Mouse (Mus musculus) intestine, embryonic 16.5 days (tissue): ENCODE measurements around the gene Brpf1. TPM values are rescaled to one million over a fixed set of nuclear protein-coding genes. Genes with fewer than 3 reads are reported as not detected.
A peak's percentile ranks its signal among the peaks of the same experiment; 100 is the strongest.

Experiments used
- ATAC-seq: fragments of 200-750 bp; cut with Nextera tagmentation; 2 replicates; pipeline ENCODE4 v1.8.0; 2017; ENCODE audit warnings: moderate TSS enrichment, moderate library complexity
- H3K27ac ChIP-seq: fragments of 300-500 bp; sonication (generic); 2 replicates; pipeline ENCODE4 v1.5.1; 2014; ENCODE audit warnings: mild to moderate bottlenecking, low read length
- H3K27me3 ChIP-seq: fragments of 300-500 bp; sonication (generic); replicated peaks from 2 replicates; pipeline ENCODE4 v1.6.1; 2014; ENCODE audit warnings: low read length, control low read depth, mixed read lengths; ENCODE audit not compliant: control insufficient read depth, insufficient read depth
- H3K36me3 ChIP-seq: fragments of 300-500 bp; sonication (generic); 2 replicates; pipeline ENCODE4 v1.6.1; 2014; ENCODE audit warnings: low read length, control low read depth; ENCODE audit not compliant: control insufficient read depth, insufficient read depth
- H3K4me1 ChIP-seq: fragments of 300-500 bp; sonication (generic); 2 replicates; pipeline ENCODE4 v1.6.1; 2014; ENCODE audit warnings: low read length, control low read depth, mixed read lengths; ENCODE audit not compliant: control insufficient read depth, insufficient read depth
- H3K4me2 ChIP-seq: fragments of 300-500 bp; sonication (generic); 2 replicates; pipeline ENCODE4 v1.6.1; 2014; ENCODE audit warnings: low read depth, low read length, control low read depth
- H3K4me3 ChIP-seq: fragments of 300-500 bp; sonication (generic); 2 replicates; pipeline ENCODE4 v1.5.1; 2014; ENCODE audit warnings: mild to moderate bottlenecking, low read length
- H3K9ac ChIP-seq: fragments of 300-500 bp; sonication (generic); 2 replicates; pipeline ENCODE4 v1.6.1; 2014; ENCODE audit warnings: low read depth, low read length
- H3K9me3 ChIP-seq: fragments of 300-500 bp; sonication (generic); 2 replicates; pipeline ENCODE4 v1.6.1; 2016; ENCODE audit warnings: low read length, control low read depth; ENCODE audit not compliant: control insufficient read depth
- WGBS: fragments of 180-500 bp; shearing (Covaris S2); extraction: QIAGEN DNeasy Blood & Tissue Kit; methylation state at CpG from one replicate; pipeline ENCODE4 v1.1.7; 2014; 5-methylcytosine and 5-hydroxymethylcytosine counted together
- polyA plus RNA-seq: library from polyadenylated mRNA; unstranded; fragments of >200 nt; fragmentation: Nextera tagmentation; extraction: Ambion mirVana; gene quantifications from 2 replicates; pipeline ENCODE4 v1.2.1, GENCODE M21; 2015

The Brpf1 gene
- polyA plus RNA-seq, 1 experiment from 2014 or later, result 11.6 TPM

- H3K4me2 ChIP-seq, result no peak overlapping the region
- H3K27ac ChIP-seq, result no peak overlapping the region
- H3K36me3 ChIP-seq, result peaks cover 7% of the 10 kb centered on the region; the same call in 1 of the 2 replicates
- H3K4me3 ChIP-seq, result no peak overlapping the region
- H3K9ac ChIP-seq, result no peak overlapping the region
- no peaks in the 10 kb centered on the region for H3K27me3 ChIP-seq
- no peaks in the 10 kb centered on the region for H3K9me3 ChIP-seq
- WGBS, result 93% methylated on average over 1 of the region's 1 CpGs
- no peak for ATAC-seq
- H3K4me1 ChIP-seq, result no peaks in the 10 kb centered on the region
Measured at GRCm38 (mm10) chr6:113362241-113362640, 55.3 kb downstream of the Brpf1 start.

GRCm38 (mm10) chr6:113364518-113365135 is 57.7 kb downstream of the Brpf1 start:
- H3K36me3 ChIP-seq, result peaks cover 11% of the 10 kb centered on the region
- no peak overlapping the region for H3K4me2 ChIP-seq
- no peaks in the 10 kb centered on the region for H3K9me3 ChIP-seq
- no peak overlapping the region for H3K9ac ChIP-seq
- no peak overlapping the region for H3K4me3 ChIP-seq
- 63% methylated on average over 8 of the region's 8 CpGs for WGBS
- no peaks in the 10 kb centered on the region for H3K4me1 ChIP-seq
- no peak for ATAC-seq
- no peak overlapping the region for H3K27ac ChIP-seq
- H3K27me3 ChIP-seq, result no peaks in the 10 kb centered on the region

GRCm38 (mm10) chr6:113366639-113367038 is 59.7 kb downstream of the Brpf1 start:
- 91% methylated on average over 6 of the region's 6 CpGs for WGBS
- H3K9me3 ChIP-seq, result no peaks in the 10 kb centered on the region
- H3K36me3 ChIP-seq, result peaks cover 13% of the 10 kb centered on the region
- H3K27me3 ChIP-seq, result no peaks in the 10 kb centered on the region
- no peak overlapping the region for H3K9ac ChIP-seq
- H3K4me2 ChIP-seq, result no peak overlapping the region
- no peak for ATAC-seq
- H3K4me3 ChIP-seq, result no peak overlapping the region
- peaks cover 4% of the 10 kb centered on the region; the same call in 1 of the 2 replicates for H3K4me1 ChIP-seq
- H3K27ac ChIP-seq, result no peak overlapping the region

GRCm38 (mm10) chr6:113367574-113367973 is 60.6 kb downstream of the Brpf1 start:
- Histone ChIP-seq H3K4me3 (no peak overlapping the region), H3K27ac (no peak overlapping the region), H3K4me2 (no peak overlapping the region), H3K9ac (no peak overlapping the region), H3K27me3 (no peaks in the 10 kb centered on the region), H3K36me3 (peaks cover 13% of the 10 kb centered on the region), H3K4me1 (peaks cover 4% of the 10 kb centered on the region; the same call in 1 of the 2 replicates), H3K9me3 (no peaks in the 10 kb centered on the region)
- ATAC-seq, result no peak
- WGBS, result 96% methylated on average over 1 of the region's 1 CpGs

- Histone ChIP-seq H3K4me1 (peaks cover 4% of the 10 kb centered on the region; the same call in 1 of the 2 replicates), H3K9ac (no peak overlapping the region), H3K27me3 (no peaks in the 10 kb centered on the region), H3K4me2 (no peak overlapping the region), H3K4me3 (no peak overlapping the region), H3K36me3 (peaks cover 13% of the 10 kb centered on the region), H3K9me3 (no peaks in the 10 kb centered on the region), H3K27ac (no peak overlapping the region)
- ATAC-seq, result no peak
- WGBS, result 90% methylated on average over 7 of the region's 7 CpGs
Measured at GRCm38 (mm10) chr6:113368124-113368523, 61.2 kb downstream of the Brpf1 start.

- Histone ChIP-seq H3K36me3 (peaks cover 13% of the 10 kb centered on the region), H3K4me1 (peaks cover 4% of the 10 kb centered on the region; the same call in 1 of the 2 replicates), H3K9ac (no peak overlapping the region), H3K4me2 (no peak overlapping the region), H3K4me3 (no peak overlapping the region), H3K27ac (no peak overlapping the region), H3K27me3 (no peaks in the 10 kb centered on the region), H3K9me3 (no peaks in the 10 kb centered on the region)
- ATAC-seq, result no peak
- WGBS, result 88% methylated on average over 5 of the region's 5 CpGs
Measured at GRCm38 (mm10) chr6:113368577-113368976, 61.6 kb downstream of the Brpf1 start.

- H3K27ac ChIP-seq, result peak overlapping the region; percentile 27
- no peaks in the 10 kb centered on the region for H3K27me3 ChIP-seq
- no peak overlapping the region for H3K9ac ChIP-seq
- peaks cover 13% of the 10 kb centered on the region for H3K36me3 ChIP-seq
- WGBS, result 73% methylated on average over 20 of the region's 20 CpGs
- no peak overlapping the region for H3K4me2 ChIP-seq
- H3K4me3 ChIP-seq, result no peak overlapping the region
- H3K9me3 ChIP-seq, result no peaks in the 10 kb centered on the region
- H3K4me1 ChIP-seq, result peaks cover 4% of the 10 kb centered on the region; the same call in 1 of the 2 replicates
- ATAC-seq, result peak; percentile 84
Measured at GRCm38 (mm10) chr6:113370194-113370929, 63.4 kb downstream of the Brpf1 start.

GRCm38 (mm10) chr6:113373491-113373890 is 66.6 kb downstream of the Brpf1 start:
- no peak overlapping the region for H3K9ac ChIP-seq
- no peak overlapping the region for H3K27ac ChIP-seq
- peaks cover 6% of the 10 kb centered on the region; the same call in 1 of the 2 replicates for H3K4me1 ChIP-seq
- no peaks in the 10 kb centered on the region for H3K9me3 ChIP-seq
- no peak overlapping the region for H3K4me3 ChIP-seq
- WGBS, result 84% methylated on average over 4 of the region's 4 CpGs
- no peaks in the 10 kb centered on the region for H3K27me3 ChIP-seq
- H3K4me2 ChIP-seq, result no peak overlapping the region
- ATAC-seq, result no peak
- peaks cover 6% of the 10 kb centered on the region; the same call in 1 of the 2 replicates for H3K36me3 ChIP-seq
